Mouse (Mus musculus): Measurements from ENCODE around the gene Dclk3. TPM values are rescaled to one million over a fixed set of nuclear protein-coding genes. Genes with fewer than 3 reads are reported as not detected.

Dclk3 gene
- polyA plus RNA-seq, 1 experiment from 2014 or later, result 0.07 TPM

DNA sequence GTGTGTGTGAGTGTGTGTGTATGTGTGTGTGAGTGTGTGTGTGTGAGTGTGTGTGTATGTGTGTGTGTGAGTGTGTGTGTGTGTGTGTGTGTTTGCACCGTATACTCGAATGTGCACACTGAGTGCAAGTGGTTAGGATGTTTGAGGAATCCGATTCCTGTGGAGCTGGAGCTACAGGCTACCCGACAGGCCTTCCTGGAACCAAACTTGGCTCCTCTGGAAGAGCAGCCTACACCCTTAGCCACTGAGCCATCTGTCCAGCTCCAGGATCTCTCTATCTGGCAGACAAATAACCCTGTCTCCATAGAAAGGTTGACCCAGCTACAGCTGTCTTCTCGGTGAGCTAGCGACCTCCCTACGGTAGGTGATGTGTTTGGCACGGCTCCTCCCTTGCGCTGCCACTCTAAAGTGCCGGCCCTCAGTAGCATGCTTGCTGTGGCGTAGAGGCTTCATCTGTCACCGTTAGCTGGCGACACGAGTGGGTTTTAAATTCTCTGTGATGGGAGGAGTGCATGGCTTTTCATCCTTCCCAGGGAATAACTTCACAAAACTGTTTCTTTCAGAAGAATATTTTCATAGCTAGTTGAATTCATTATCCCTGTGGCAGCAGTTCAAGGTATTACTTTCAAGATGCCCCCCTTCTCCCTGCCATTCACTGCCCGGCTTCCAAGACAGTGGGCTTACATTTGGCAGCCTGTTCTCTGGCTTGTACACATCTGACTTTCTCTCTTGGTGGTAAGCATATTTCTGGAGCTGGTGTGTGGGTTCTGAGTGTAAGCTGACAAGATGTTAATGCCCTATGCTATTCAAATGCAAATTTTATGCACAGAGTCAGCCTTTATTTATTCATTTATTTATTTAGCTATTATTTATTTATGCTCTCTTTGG is 75.9 kb downstream of the Dclk3 start:
- no peak overlapping the region for H3K9ac ChIP-seq (ENCODE audit: low read depth, low read length)
- no peaks in the 10 kb centered on the region for H3K27me3 ChIP-seq (replicated peaks; ENCODE audit: control insufficient read depth, insufficient read depth, low read length)
- H3K4me1 ChIP-seq (replicated peaks; ENCODE audit: control insufficient read depth, insufficient read depth, low read length), result no peaks in the 10 kb centered on the region
- no peak for DNase-seq (ENCODE audit: low spot score)
- H3K27ac ChIP-seq (ENCODE audit: low read depth, low read length), result no peak overlapping the region
- H3K36me3 ChIP-seq (ENCODE audit: control insufficient read depth, insufficient read depth, low read length), result no peaks in the 10 kb centered on the region
- H3K4me2 ChIP-seq, result no peak overlapping the region
- H3K9me3 ChIP-seq (ENCODE audit: control insufficient read depth, low read length), result no peaks in the 10 kb centered on the region
- whole genome bisulfite sequencing, result 82% methylated on average over 15 of the region's 15 CpGs
- ATAC-seq (replicated peaks; ENCODE audit: low FRiP score), result no peak
- no peak overlapping the region for H3K4me3 ChIP-seq (ENCODE audit: low read depth, low read length)

DNA sequence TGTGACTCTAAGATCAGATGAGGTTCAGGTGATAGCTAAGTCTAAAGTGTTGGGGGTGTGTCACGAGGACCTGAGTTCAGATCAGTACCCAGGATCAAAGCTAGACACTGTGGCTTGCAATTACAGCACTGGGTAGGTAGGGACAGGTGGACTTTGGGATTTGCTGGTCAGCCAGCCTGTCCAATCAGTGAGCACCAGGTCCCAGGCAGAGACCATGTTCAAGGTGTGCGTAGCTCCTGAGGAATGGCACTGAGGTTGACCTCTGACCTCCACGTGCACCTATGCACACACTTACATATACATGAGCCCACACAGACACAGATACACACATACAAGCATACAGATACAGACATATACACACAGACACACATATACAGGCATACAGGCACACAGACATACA is 76.7 kb downstream of the Dclk3 start:
- WGBS, result 85% methylated on average over 3 of the region's 3 CpGs
- DNase-seq (ENCODE audit: low spot score) (no peak), ATAC-seq (replicated peaks; ENCODE audit: low FRiP score) (no peak; the same call in 1 of the 2 replicates)
- H3K4me2 ChIP-seq, result no peak overlapping the region
- no peak overlapping the region for H3K4me3 ChIP-seq (ENCODE audit: low read depth, low read length)
- no peaks in the 10 kb centered on the region for H3K27me3 ChIP-seq (replicated peaks; ENCODE audit: control insufficient read depth, insufficient read depth, low read length)
- H3K9ac ChIP-seq (ENCODE audit: low read depth, low read length), result no peak overlapping the region
- no peaks in the 10 kb centered on the region for H3K4me1 ChIP-seq (replicated peaks; ENCODE audit: control insufficient read depth, insufficient read depth, low read length)
- H3K36me3 ChIP-seq (ENCODE audit: control insufficient read depth, insufficient read depth, low read length), result no peaks in the 10 kb centered on the region
- H3K27ac ChIP-seq (ENCODE audit: low read depth, low read length), result no peak overlapping the region
- H3K9me3 ChIP-seq (ENCODE audit: control insufficient read depth, low read length), result no peaks in the 10 kb centered on the region

DNA sequence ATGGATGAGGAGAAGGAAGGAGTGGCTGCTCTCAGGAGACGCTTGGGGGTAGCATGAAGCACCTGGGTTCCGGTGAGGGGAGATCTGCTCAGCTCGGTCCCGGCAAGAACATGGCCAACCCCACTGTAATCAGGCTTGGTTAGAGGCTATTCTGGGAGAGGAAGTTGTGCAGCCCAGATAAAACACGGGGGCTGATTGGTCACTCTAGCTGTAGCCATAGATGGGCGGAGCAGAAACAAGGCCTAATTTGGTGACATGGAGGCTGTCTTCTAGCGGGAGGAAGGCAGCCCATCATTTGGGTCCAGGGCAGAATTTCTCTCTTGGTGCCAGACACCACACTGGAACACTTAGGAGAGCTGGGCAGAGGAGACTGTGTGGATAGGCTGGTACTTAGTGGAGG is 83.3 kb downstream of the Dclk3 start:
- Histone ChIP-seq H3K4me3 (ENCODE audit: low read depth, low read length) (no peak overlapping the region), H3K9me3 (ENCODE audit: control insufficient read depth, low read length) (no peaks in the 10 kb centered on the region), H3K4me2 (no peak overlapping the region), H3K9ac (ENCODE audit: low read depth, low read length) (no peak overlapping the region), H3K4me1 (replicated peaks; ENCODE audit: control insufficient read depth, insufficient read depth, low read length) (no peaks in the 10 kb centered on the region), H3K36me3 (ENCODE audit: control insufficient read depth, insufficient read depth, low read length) (no peaks in the 10 kb centered on the region), H3K27me3 (replicated peaks; ENCODE audit: control insufficient read depth, insufficient read depth, low read length) (no peaks in the 10 kb centered on the region), H3K27ac (ENCODE audit: low read depth, low read length) (no peak overlapping the region)
- 75% methylated on average over 7 of the region's 7 CpGs for WGBS
- DNase-seq (ENCODE audit: low spot score) (no peak), ATAC-seq (replicated peaks; ENCODE audit: low FRiP score) (no peak)

GRCm38 (mm10) chr9:111523111-111523510 is 84.2 kb downstream of the Dclk3 start:
- no peak overlapping the region for H3K9ac ChIP-seq (ENCODE audit: low read depth, low read length)
- H3K4me2 ChIP-seq, result no peak overlapping the region
- no peaks in the 10 kb centered on the region for H3K4me1 ChIP-seq (replicated peaks; ENCODE audit: control insufficient read depth, insufficient read depth, low read length)
- DNase-seq (ENCODE audit: low spot score) (no peak), ATAC-seq (replicated peaks; ENCODE audit: low FRiP score) (no peak)
- 90% methylated on average over 11 of the region's 11 CpGs for WGBS
- H3K4me3 ChIP-seq (ENCODE audit: low read depth, low read length), result no peak overlapping the region
- no peaks in the 10 kb centered on the region for H3K27me3 ChIP-seq (replicated peaks; ENCODE audit: control insufficient read depth, insufficient read depth, low read length)
- H3K27ac ChIP-seq (ENCODE audit: low read depth, low read length), result no peak overlapping the region
- no peaks in the 10 kb centered on the region for H3K9me3 ChIP-seq (ENCODE audit: control insufficient read depth, low read length)
- H3K36me3 ChIP-seq (ENCODE audit: control insufficient read depth, insufficient read depth, low read length), result no peaks in the 10 kb centered on the region

GRCm38 (mm10) chr9:111523871-111524270 is 85.0 kb downstream of the Dclk3 start:
- Histone ChIP-seq H3K27me3 (replicated peaks; ENCODE audit: control insufficient read depth, insufficient read depth, low read length) (no peaks in the 10 kb centered on the region), H3K4me1 (replicated peaks; ENCODE audit: control insufficient read depth, insufficient read depth, low read length) (no peaks in the 10 kb centered on the region), H3K4me2 (no peak overlapping the region), H3K36me3 (ENCODE audit: control insufficient read depth, insufficient read depth, low read length) (no peaks in the 10 kb centered on the region), H3K9ac (ENCODE audit: low read depth, low read length) (no peak overlapping the region), H3K27ac (ENCODE audit: low read depth, low read length) (no peak overlapping the region), H3K9me3 (ENCODE audit: control insufficient read depth, low read length) (no peaks in the 10 kb centered on the region), H3K4me3 (ENCODE audit: low read depth, low read length) (no peak overlapping the region)
- ATAC-seq (replicated peaks; ENCODE audit: low FRiP score), result no peak
- 88% methylated on average over 3 of the region's 3 CpGs for WGBS
- DNase-seq (ENCODE audit: low spot score), result no peak

DNA sequence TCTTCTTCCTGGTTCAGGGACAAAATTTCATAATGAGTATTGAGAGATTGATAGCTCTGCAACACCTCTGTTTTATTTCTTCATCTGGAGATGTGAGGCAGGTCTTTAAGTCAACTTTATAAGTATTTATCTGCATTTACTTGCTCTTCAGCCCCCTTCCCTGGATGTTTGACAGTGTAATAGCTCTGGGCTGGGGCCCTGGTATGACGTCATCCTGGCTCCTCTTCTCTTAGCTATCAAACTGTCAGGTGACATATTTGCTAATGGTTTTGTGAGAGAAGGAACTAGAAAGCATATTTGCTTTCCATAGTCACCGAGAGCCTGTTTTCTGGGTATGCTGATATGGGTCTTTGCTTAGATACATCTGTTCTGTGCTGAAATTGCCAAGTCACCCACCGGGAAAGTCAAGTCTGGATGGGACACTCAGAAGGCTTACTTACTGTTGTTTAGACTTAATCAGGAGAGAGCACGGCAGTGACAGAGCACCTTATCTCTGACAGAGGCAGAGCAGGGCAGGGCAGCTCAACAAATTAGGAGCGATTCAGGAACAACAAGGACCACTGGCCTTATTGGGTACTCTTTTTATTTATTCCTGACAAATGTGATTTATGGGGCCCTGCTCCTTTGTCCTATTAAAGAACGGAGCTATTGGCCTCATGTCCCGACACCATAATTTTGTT is 96.0 kb downstream of the Dclk3 start:
- Histone ChIP-seq H3K4me2 (no peak overlapping the region), H3K4me3 (ENCODE audit: low read depth, low read length) (no peak overlapping the region), H3K27me3 (replicated peaks; ENCODE audit: control insufficient read depth, insufficient read depth, low read length) (no peaks in the 10 kb centered on the region), H3K36me3 (ENCODE audit: control insufficient read depth, insufficient read depth, low read length) (no peaks in the 10 kb centered on the region), H3K9me3 (ENCODE audit: control insufficient read depth, low read length) (no peaks in the 10 kb centered on the region), H3K4me1 (replicated peaks; ENCODE audit: control insufficient read depth, insufficient read depth, low read length) (peaks cover 4% of the 10 kb centered on the region; the same call in 1 of the 2 replicates), H3K27ac (ENCODE audit: low read depth, low read length) (no peak overlapping the region), H3K9ac (ENCODE audit: low read depth, low read length) (no peak overlapping the region)
- DNase-seq (ENCODE audit: low spot score), result no peak
- WGBS, result 29% methylated on average over 7 of the region's 7 CpGs
- peak; percentile 91 for ATAC-seq (replicated peaks; ENCODE audit: low FRiP score)

GRCm38 (mm10) chr9:111535445-111536064 is 96.7 kb downstream of the Dclk3 start:
- ATAC-seq (replicated peaks; ENCODE audit: low FRiP score), result peak; percentile 54
- Histone ChIP-seq H3K4me3 (ENCODE audit: low read depth, low read length) (no peak overlapping the region), H3K27ac (ENCODE audit: low read depth, low read length) (no peak overlapping the region), H3K36me3 (ENCODE audit: control insufficient read depth, insufficient read depth, low read length) (no peaks in the 10 kb centered on the region), H3K4me1 (replicated peaks; ENCODE audit: control insufficient read depth, insufficient read depth, low read length) (peaks cover 4% of the 10 kb centered on the region; the same call in 1 of the 2 replicates), H3K27me3 (replicated peaks; ENCODE audit: control insufficient read depth, insufficient read depth, low read length) (no peaks in the 10 kb centered on the region), H3K9ac (ENCODE audit: low read depth, low read length) (no peak overlapping the region), H3K9me3 (ENCODE audit: control insufficient read depth, low read length) (no peaks in the 10 kb centered on the region), H3K4me2 (no peak overlapping the region)
- DNase-seq (ENCODE audit: low spot score), result no peak
- WGBS, result 64% methylated on average over 8 of the region's 8 CpGs
